Mouse (Mus musculus): ENCODE results near the gene Hcn2. TPM values are rescaled to one million over a fixed set of nuclear protein-coding genes. Genes with fewer than 3 reads are reported as not detected.
A peak's percentile ranks its signal among the peaks of the same experiment; 100 is the strongest.

Hcn2 gene
- total and polyA plus RNA-seq, 3 experiments, result 0.21 to 2.2 (median 0.44) TPM

DNA sequence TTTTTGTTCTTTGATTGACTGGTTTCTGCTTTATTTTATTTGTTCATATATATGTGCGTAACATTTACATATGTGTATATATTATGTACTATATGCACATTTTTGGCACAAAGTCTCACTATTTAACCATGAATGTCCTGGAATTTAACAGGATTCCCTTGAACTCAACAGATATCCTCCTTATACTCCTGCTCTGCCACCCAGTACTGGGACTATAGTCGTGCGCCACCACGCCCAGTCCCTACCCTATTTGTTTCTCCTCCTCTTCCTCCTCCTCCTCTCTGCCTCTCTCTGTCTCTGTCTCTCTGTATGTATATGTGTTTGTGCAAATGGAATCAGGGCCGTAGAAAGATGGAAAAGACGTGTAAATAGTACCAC, 30.3 kb downstream of the Hcn2 start:
- Histone ChIP-seq H3K36me3 (replicated peaks in 1 of 2; ENCODE audit: control insufficient read depth in 1 of 2, insufficient read depth in 1 of 2, low read length in 1 of 2) (peaks cover 26 to 34% of the 10 kb centered on the region in 2 experiments), H3K27me3 (replicated peaks) (no peaks in the 10 kb centered on the region), H3K4me1 (ENCODE audit: control insufficient read depth in 1 of 2, insufficient read depth in 2 of 2) (peaks cover 8 to 34% of the 10 kb centered on the region in 2 experiments), H3K27ac (ENCODE audit: insufficient read depth, low read depth) (no peak overlapping the region), H3K79me2 (replicated peaks; ENCODE audit: control insufficient read depth, extremely low read depth, insufficient read depth, poor library complexity, severe bottlenecking) (peaks cover 8% of the 10 kb centered on the region), H3K9me3 (replicated peaks; ENCODE audit: low read length) (no peaks in the 10 kb centered on the region), H3K4me3 (replicated peaks in 1 of 3; ENCODE audit: low read depth in 2 of 3, low read length in 2 of 3, poor library complexity in 1 of 3) (peak overlapping the region in 2 of 3 experiments; percentile 17 to 69), H3K4me2 (ENCODE audit: insufficient read depth, low read depth, poor library complexity, severe bottlenecking) (peak overlapping the region; percentile 26; the same call in 1 of the 2 replicates), H3K9ac (ENCODE audit: insufficient read depth, low read depth) (no peak overlapping the region)
- dilution Hi-C loops (cut with MboI; ENCODE audit: extremely low pct_ligation_motif_present, extremely low pct_unique_long_range_greater_than_20kb, low sequenced_read_pairs), result no loop called here
- TF ChIP-seq CTCF (conservative IDR thresholded peaks at IDR 0.05 in 1 of 2, IDR thresholded peaks at IDR 0.05 in 1 of 2; ENCODE audit: low read depth in 2 of 2, low read length in 2 of 2) (no peak), ELF1 (IDR thresholded peaks at IDR 0.05; ENCODE audit: low read depth, low read length) (no peak), IRF4 (IDR thresholded peaks at IDR 0.05; ENCODE audit: low read depth, low read length) (0 out of 2 replicates have a peak, but pooled peaks have one; percentile 3)
- DNase-seq (ENCODE audit: extremely low read depth), result no peak
- in situ Hi-C loops (cut with MboI; ENCODE audit: low pct_ligation_motif_present, low pct_unique_long_range_greater_than_20kb, low sequenced_read_pairs), result no loop called here

DNA sequence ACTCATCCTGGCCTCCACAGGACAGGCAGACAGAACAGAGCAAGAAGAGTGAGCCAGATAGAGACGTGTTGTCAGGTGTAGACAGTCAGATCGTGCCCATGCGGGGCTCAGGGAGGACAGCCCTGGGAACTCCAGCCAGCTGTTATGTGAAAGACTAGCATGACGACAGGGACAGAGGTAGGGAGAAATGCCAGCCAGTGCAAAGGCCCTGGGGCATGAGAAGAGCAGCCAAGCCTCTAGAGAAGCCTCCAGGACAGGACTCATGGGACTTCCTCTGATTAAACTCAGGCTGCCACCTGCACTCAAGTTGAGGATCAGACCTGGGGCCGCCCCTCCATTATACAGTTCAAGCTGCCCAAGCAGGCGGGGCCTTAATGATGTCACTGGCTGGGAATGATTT, 32.1 kb downstream of the Hcn2 start:
- Histone ChIP-seq H3K27me3 (replicated peaks) (no peaks in the 10 kb centered on the region), H3K4me2 (ENCODE audit: insufficient read depth, low read depth, poor library complexity, severe bottlenecking) (no peak overlapping the region), H3K36me3 (replicated peaks in 1 of 2; ENCODE audit: control insufficient read depth in 1 of 2, insufficient read depth in 1 of 2, low read length in 1 of 2) (peaks cover 11 to 18% of the 10 kb centered on the region in 2 experiments), H3K4me3 (replicated peaks in 1 of 3; ENCODE audit: low read depth in 2 of 3, low read length in 2 of 3, poor library complexity in 1 of 3) (no peak overlapping the region), H3K27ac (ENCODE audit: insufficient read depth, low read depth) (no peak overlapping the region), H3K9me3 (replicated peaks; ENCODE audit: low read length) (no peaks in the 10 kb centered on the region), H3K4me1 (ENCODE audit: control insufficient read depth in 1 of 2, insufficient read depth in 2 of 2) (peaks cover 8 to 34% of the 10 kb centered on the region in 2 experiments), H3K79me2 (replicated peaks; ENCODE audit: control insufficient read depth, extremely low read depth, insufficient read depth, poor library complexity, severe bottlenecking) (peaks cover 8% of the 10 kb centered on the region), H3K9ac (ENCODE audit: insufficient read depth, low read depth) (no peak overlapping the region)
- no peak for DNase-seq (ENCODE audit: extremely low read depth)
- dilution Hi-C loops (cut with MboI; ENCODE audit: extremely low pct_ligation_motif_present, extremely low pct_unique_long_range_greater_than_20kb, low sequenced_read_pairs) (no loop called here), in situ Hi-C loops (cut with MboI; ENCODE audit: low pct_ligation_motif_present, low pct_unique_long_range_greater_than_20kb, low sequenced_read_pairs) (no loop called here)
- TF ChIP-seq ELF1 (IDR thresholded peaks at IDR 0.05; ENCODE audit: low read depth, low read length) (no peak), PAX5 (IDR thresholded peaks at IDR 0.05; ENCODE audit: low read length) (no peak)

DNA sequence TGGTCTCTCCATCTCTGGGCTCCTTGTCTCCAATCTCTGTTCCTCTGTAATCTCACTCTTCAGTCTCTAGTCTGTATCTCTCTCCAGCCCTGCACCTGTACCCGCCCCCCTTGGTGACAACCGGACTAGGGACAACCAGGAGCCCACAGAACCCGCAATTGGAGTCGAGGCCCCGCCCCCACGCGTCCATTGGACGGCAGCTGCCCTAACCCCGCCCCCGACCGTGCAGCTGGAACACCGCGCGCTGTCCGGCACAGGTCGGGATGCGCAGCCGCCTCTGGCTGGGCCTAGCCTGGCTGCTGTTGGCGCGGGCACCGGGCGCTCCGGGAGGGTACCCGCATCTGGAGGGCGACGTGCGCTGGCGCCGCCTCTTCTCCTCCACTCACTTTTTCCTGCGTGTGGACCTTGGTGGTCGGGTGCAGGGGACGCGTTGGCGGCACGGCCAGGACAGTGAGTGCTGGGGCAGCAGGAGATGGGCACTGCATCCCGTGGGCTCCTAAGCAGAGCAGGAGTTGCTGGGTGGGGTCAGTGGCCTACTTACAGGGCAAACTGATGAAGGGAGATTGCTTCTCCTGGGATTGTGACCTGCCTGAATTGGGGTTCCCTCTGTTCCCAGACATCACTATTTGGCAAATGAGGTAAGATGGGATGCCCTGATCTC, 38.6 kb downstream of the Hcn2 start, which contains the start of gene Fgf22:
Fgf22 (plus strand) TSS at position 221 of the 661 bp plus-strand sequence.
- no peaks in the 10 kb centered on the region for H3K79me2 ChIP-seq (replicated peaks; ENCODE audit: control insufficient read depth, extremely low read depth, insufficient read depth, poor library complexity, severe bottlenecking)
- peaks cover 30 to 46% of the 10 kb centered on the region in 2 experiments for H3K36me3 ChIP-seq (replicated peaks in 1 of 2; ENCODE audit: control insufficient read depth in 1 of 2, insufficient read depth in 1 of 2, low read length in 1 of 2)
- no peaks in the 10 kb centered on the region for H3K9me3 ChIP-seq (replicated peaks; ENCODE audit: low read length)
- DNase-seq (ENCODE audit: extremely low read depth), result no peak
- H3K27ac ChIP-seq (ENCODE audit: insufficient read depth, low read depth), result no peak within 1 kb of the TSS
- no peaks in the 10 kb centered on the region; a peak in 1 of 4 replicates for H3K4me1 ChIP-seq (ENCODE audit: control insufficient read depth in 1 of 2, insufficient read depth in 2 of 2)
- H3K9ac ChIP-seq (ENCODE audit: insufficient read depth, low read depth), result no peak within 1 kb of the TSS
- in situ Hi-C loops (cut with MboI; ENCODE audit: low pct_ligation_motif_present, low pct_unique_long_range_greater_than_20kb, low sequenced_read_pairs), result no loop called here
- no peaks in the 10 kb centered on the region for H3K27me3 ChIP-seq (replicated peaks)
- no peak for TF ChIP-seq SMC3 (IDR thresholded peaks at IDR 0.05; ENCODE audit: low read depth, low read length)
- TF ChIP-seq CHD2 (IDR thresholded peaks at IDR 0.05; ENCODE audit: low read length), result no peak
- TF ChIP-seq ETS1 (conservative IDR thresholded peaks at IDR 0.05; ENCODE audit: low read depth, low read length), result no peak
- no peak for TF ChIP-seq ZC3H11A (IDR thresholded peaks at IDR 0.05; ENCODE audit: low read depth, low read length)
- TF ChIP-seq POLR2AphosphoS2 (IDR thresholded peaks at IDR 0.05; ENCODE audit: low read depth, low read length), result no peak
- no peak for TF ChIP-seq SIN3A (IDR thresholded peaks at IDR 0.05; ENCODE audit: low read length)
- TF ChIP-seq TBP (conservative IDR thresholded peaks at IDR 0.05; ENCODE audit: low read depth, low read length), result no peak
- no peak for TF ChIP-seq PAX5 (IDR thresholded peaks at IDR 0.05; ENCODE audit: low read length)
- TF ChIP-seq ZKSCAN1 (IDR thresholded peaks at IDR 0.05; ENCODE audit: borderline replicate concordance, low read depth, low read length), result no peak
- no peak for TF ChIP-seq NELFE (IDR thresholded peaks at IDR 0.05; ENCODE audit: low read depth, low read length)
- TF ChIP-seq RCOR1 (conservative IDR thresholded peaks at IDR 0.05; ENCODE audit: low read depth, low read length), result no peak
- TF ChIP-seq RAD21 (IDR thresholded peaks at IDR 0.05; ENCODE audit: low read depth, low read length), result no peak
- TF ChIP-seq MAFK (IDR thresholded peaks at IDR 0.05; ENCODE audit: insufficient replicate concordance, low read length), result no peak
- TF ChIP-seq USF2 (conservative IDR thresholded peaks at IDR 0.05; ENCODE audit: low read depth, low read length), result no peak
- TF ChIP-seq ZNF384 (IDR thresholded peaks at IDR 0.05; ENCODE audit: low read depth, low read length), result no peak
- no peak for TF ChIP-seq MXI1 (IDR thresholded peaks at IDR 0.05; ENCODE audit: low read depth, low read length)
- no peak for TF ChIP-seq MAX (IDR thresholded peaks at IDR 0.05; ENCODE audit: low read length)
- TF ChIP-seq MEF2A (IDR thresholded peaks at IDR 0.05; ENCODE audit: borderline replicate concordance, low read depth, low read length), result no peak
- no peak within 1 kb of the TSS for H3K4me2 ChIP-seq (ENCODE audit: insufficient read depth, low read depth, poor library complexity, severe bottlenecking)
- dilution Hi-C loops (cut with MboI; ENCODE audit: extremely low pct_ligation_motif_present, extremely low pct_unique_long_range_greater_than_20kb, low sequenced_read_pairs), result no loop called here
- H3K4me3 ChIP-seq (replicated peaks in 1 of 3; ENCODE audit: low read depth in 2 of 3, low read length in 2 of 3, poor library complexity in 1 of 3), result no peak within 1 kb of the TSS

Measured in CH12.LX (cell line).